Mouse (Mus musculus) adrenal gland, postnatal 36 days (tissue): ENCODE data around the gene Prkcb. TPM values are rescaled to one million over a fixed set of nuclear protein-coding genes. Genes with fewer than 3 reads are reported as not detected.

ENCODE experiments used
- DNase-seq, 2 experiments: peaks; one replicate each; pipeline ENCODE4 v3.0.0; 2021; ENCODE audit warnings: mixed read lengths in 1 of 2
- total RNA-seq, 2 experiments: library from RNA; stranded (reverse); gene quantifications; 2 replicates each; pipeline ENCODE4 v1.2.3; 2021

Gene Prkcb
- total RNA-seq, 2 experiments from 2014 or later = 10.5 to 15.5 TPM

- DNase-seq = no peak
Measured at GRCm38 (mm10) chr7:122595897-122596296, 307.3 kb downstream of the Prkcb start.

- peak; percentile 52 to 55 for DNase-seq
Measured at GRCm38 (mm10) chr7:122596596-122597170, 308.1 kb downstream of the Prkcb start.

- DNase-seq = no peak
Measured at GRCm38 (mm10) chr7:122597313-122597712, 308.8 kb downstream of the Prkcb start.

- no peak for DNase-seq
Measured at GRCm38 (mm10) chr7:122600856-122601255, 312.3 kb downstream of the Prkcb start.

GRCm38 (mm10) chr7:122605066-122605465, 316.5 kb downstream of the Prkcb start:
- no peak for DNase-seq

GRCm38 (mm10) chr7:122609420-122609819, 320.9 kb downstream of the Prkcb start:
- DNase-seq = no peak

GRCm38 (mm10) chr7:122610161-122610560, 321.6 kb downstream of the Prkcb start:
- no peak for DNase-seq

- no peak for DNase-seq
Measured at GRCm38 (mm10) chr7:122613876-122614275, 325.3 kb downstream of the Prkcb start.

GRCm38 (mm10) chr7:122622125-122622774, 333.7 kb downstream of the Prkcb start:
- DNase-seq = no peak

- no peak for DNase-seq
Measured at GRCm38 (mm10) chr7:122623753-122624152, 335.2 kb downstream of the Prkcb start.

GRCm38 (mm10) chr7:122628050-122628449, 339.5 kb downstream of the Prkcb start:
- no peak for DNase-seq

- no peak for DNase-seq
Measured at GRCm38 (mm10) chr7:122630386-122630785, 341.8 kb downstream of the Prkcb start.

- DNase-seq = no peak
Measured at GRCm38 (mm10) chr7:122631151-122631550, 342.6 kb downstream of the Prkcb start.

GRCm38 (mm10) chr7:122632946-122633345, 344.4 kb downstream of the Prkcb start:
- DNase-seq = no peak

- no peak for DNase-seq
Measured at GRCm38 (mm10) chr7:122633463-122633862, 344.9 kb downstream of the Prkcb start.

GRCm38 (mm10) chr7:122643676-122644075, 355.1 kb downstream of the Prkcb start:
- no peak for DNase-seq

GRCm38 (mm10) chr7:122649306-122649705, 360.8 kb downstream of the Prkcb start:
- DNase-seq = no peak

GRCm38 (mm10) chr7:122652523-122652922, 364.0 kb downstream of the Prkcb start:
- DNase-seq = no peak

- DNase-seq = no peak
Measured at GRCm38 (mm10) chr7:122656671-122657070, 368.1 kb downstream of the Prkcb start.

- no peak for DNase-seq
Measured at GRCm38 (mm10) chr7:122657423-122658126, 369.0 kb downstream of the Prkcb start.

GRCm38 (mm10) chr7:122665311-122666049, 376.9 kb downstream of the Prkcb start:
- DNase-seq = no peak

GRCm38 (mm10) chr7:122667903-122668302, 379.4 kb downstream of the Prkcb start:
- DNase-seq = peak; percentile 14 to 33

- no peak for DNase-seq
Measured at GRCm38 (mm10) chr7:122670442-122670872, 381.9 kb downstream of the Prkcb start, which contains the start of gene Cacng3. TSS of gene Cacng3 (plus strand) at chr7:122670492.
